Mouse (Mus musculus) liver, adult (tissue): ENCODE measurements around the gene Gm21060.

Experiments
- GATA4 ChIP-seq: IDR thresholded peaks from 2 replicates; pipeline ENCODE4 v1.6.1; 2014; ENCODE audit warnings: mild to moderate bottlenecking, low read length; ENCODE audit not compliant: insufficient replicate concordance

Gene Gm21060

GRCm38 (mm10) chr19:61296969-61297368 lies at the start of gene Gm21060:
Gene Gm21060, minus strand, starts transcription at chr19:61297069.
- no peak for TF ChIP-seq GATA4

GRCm38 (mm10) chr19:61283581-61283980 lies 13.3 kb downstream of the Gm21060 start:
- no peak for TF ChIP-seq GATA4

- no peak for TF ChIP-seq GATA4
These were observed 21.4 kb downstream of the Gm21060 start for GRCm38 (mm10) chr19:61275446-61275845.

- TF ChIP-seq GATA4, result no peak
These were observed 29.7 kb downstream of the Gm21060 start for GRCm38 (mm10) chr19:61267141-61267540.

- no peak for TF ChIP-seq GATA4
These were observed 30.2 kb downstream of the Gm21060 start for GRCm38 (mm10) chr19:61266651-61267050.

GRCm38 (mm10) chr19:61266246-61266615 lies 30.6 kb downstream of the Gm21060 start:
- no peak for TF ChIP-seq GATA4

- TF ChIP-seq GATA4, result no peak
These were observed 31.3 kb downstream of the Gm21060 start for GRCm38 (mm10) chr19:61265349-61266245.

- TF ChIP-seq GATA4, result no peak
These were observed 31.9 kb downstream of the Gm21060 start for GRCm38 (mm10) chr19:61264933-61265332.

GRCm38 (mm10) chr19:61264227-61264626 lies 32.6 kb downstream of the Gm21060 start:
- no peak for TF ChIP-seq GATA4

- TF ChIP-seq GATA4, result no peak
These were observed 35.6 kb downstream of the Gm21060 start for GRCm38 (mm10) chr19:61261241-61261640.

- TF ChIP-seq GATA4, result no peak
These were observed 39.1 kb downstream of the Gm21060 start for GRCm38 (mm10) chr19:61257733-61258132.

GRCm38 (mm10) chr19:61256166-61256887 lies 40.5 kb downstream of the Gm21060 start:
- TF ChIP-seq GATA4, result no peak
